Mouse (Mus musculus): ENCODE measurements around the gene Dnah14. TPM values are rescaled to one million over a fixed set of nuclear protein-coding genes. Genes with fewer than 3 reads are reported as not detected.

The Dnah14 gene
- not detected for total RNA-seq (2023)

DNA sequence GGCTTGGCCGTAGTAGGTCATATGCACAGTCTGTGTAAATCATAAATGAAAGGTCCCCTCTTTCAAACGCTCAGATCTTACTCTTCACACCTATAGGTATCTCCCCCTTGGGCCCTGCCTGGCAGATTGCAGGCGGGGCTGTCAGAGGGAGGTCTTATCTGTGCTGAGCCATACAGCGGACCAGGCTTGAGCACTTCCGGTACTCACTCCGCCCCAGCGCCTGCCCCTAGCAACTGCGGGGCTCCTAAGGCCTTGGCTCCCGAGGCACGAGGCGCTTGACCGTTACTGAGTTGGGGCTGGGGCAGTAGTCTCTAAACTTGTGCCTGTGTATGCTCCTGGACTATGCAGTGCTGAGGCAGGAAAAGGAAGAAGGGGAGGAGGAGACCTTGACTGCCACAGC lies at the start of gene Dnah14:
Gene Dnah14, plus strand, starts transcription at position 238 of the 400 bp plus-strand sequence.

GRCm38 (mm10) chr1:181842781-181843180 lies 266.4 kb downstream of the Dnah14 start, which contains the start of gene Lbr:
Gene Lbr, minus strand, starts transcription at chr1:181843046.

Other genes with a start within 250 kb of the Dnah14 start
- gene Cnih3, start 223.9 kb upstream of the Dnah14 start, total RNA-seq (2023) = not detected
- not detected for gene Ccdc121, start 65.1 kb upstream of the Dnah14 start, total RNA-seq (2023)

Measured in CD8-positive naive resting alpha-beta T cell, adult 57 days (primary cell).